9 mouse cellular contexts compared by ENCODE assay signal in genomic region chr5:92503356-92503847, GRCm38 (mm10). TPM values are rescaled to one million over a fixed set of nuclear protein-coding genes. Genes with fewer than 3 reads are reported as not detected.
DNase-seq lines count a peak whose midpoint lies in the region; ATAC-seq and TF ChIP-seq lines count a peak whose summit lies in the region.
"Had no signal": no experiment of that assay in that cellular context is flagged by ENCODE, and none has a peak within 500 bp of the region (broad histone marks: within the 10 kb centered on the region; RNA-seq: fewer than 3 reads in every experiment).

No protein-coding gene starts in this region.

- peak overlapping the region; percentile 85 for H3K4me3 ChIP-seq in lung, adult 2 months (replicated peaks; ENCODE audit: extremely low read depth, low read depth, low read length)
- H3K4me3 ChIP-seq in forebrain, embryonic 12.5 days (replicated peaks), result peak overlapping the region; percentile 89
- H3K4me3 ChIP-seq in liver, embryonic 13.5 days (replicated peaks), result 0 out of 2 replicates have a peak overlapping the region, but pooled peaks have one; percentile 81

- no peaks in the 10 kb centered on the region for H3K9me3 ChIP-seq in forebrain, embryonic 12.5 days
- no peaks in the 10 kb centered on the region for H3K9me3 ChIP-seq in liver, embryonic 13.5 days (replicated peaks)

- no peak for TF ChIP-seq POLR2A in lung, adult 2 months (IDR thresholded peaks at IDR 0.05; ENCODE audit: borderline replicate concordance, extremely low read depth, low read depth, low read length)

- 41% methylated on average over 9 of the region's 9 CpGs for WGBS in lung, adult 2 months
- WGBS in forebrain, embryonic 12.5 days, result 73% methylated on average over 9 of the region's 9 CpGs
- WGBS in liver, embryonic 13.5 days (ENCODE audit: insufficient replicate concordance), result 56% methylated on average over 9 of the region's 9 CpGs

- peak overlapping the region; percentile 79 for H3K4me2 ChIP-seq in forebrain, embryonic 12.5 days
- peak overlapping the region; percentile 82 for H3K4me2 ChIP-seq in liver, embryonic 13.5 days

- H3K27me3 ChIP-seq in forebrain, embryonic 12.5 days, result no peaks in the 10 kb centered on the region
- H3K27me3 ChIP-seq in liver, embryonic 13.5 days, result no peaks in the 10 kb centered on the region

- H3K36me3 ChIP-seq in forebrain, embryonic 12.5 days (replicated peaks), result no peaks in the 10 kb centered on the region
- no peaks in the 10 kb centered on the region for H3K36me3 ChIP-seq in liver, embryonic 13.5 days

- DNase-seq in lung, adult 2 months, result no peak
- no peak for DNase-seq in lung, postnatal 14 days
- DNase-seq in liver, embryonic 13.5 days, result no peak
- DNase-seq in thymus, postnatal 0 days (ENCODE audit: low spot score), result peak; percentile 2
- DNase-seq in kidney, adult 8-10 months, result no peak
- DNase-seq in layer of hippocampus, postnatal 14 days (ENCODE audit: low spot score in 2 of 2), result no peak

- peaks cover 35% of the 10 kb centered on the region for H3K4me1 ChIP-seq in lung, adult 2 months (ENCODE audit: control insufficient read depth, insufficient read depth, low read length)
- peaks cover 38% of the 10 kb centered on the region for H3K4me1 ChIP-seq in forebrain, embryonic 12.5 days
- H3K4me1 ChIP-seq in liver, embryonic 13.5 days (replicated peaks), result peaks cover 44% of the 10 kb centered on the region

- ATAC-seq in forebrain, embryonic 12.5 days (ENCODE audit: low FRiP score), result no peak
- no peak for ATAC-seq in liver, embryonic 13.5 days (ENCODE audit: low read depth)
- ATAC-seq in frontal cortex, adult (ENCODE audit: low TSS enrichment), result no peak

- H3K27ac ChIP-seq in forebrain, embryonic 12.5 days, result 0 out of 2 replicates have a peak overlapping the region, but pooled peaks have one; percentile 3
- no peak overlapping the region for H3K27ac ChIP-seq in liver, embryonic 13.5 days

- H3K9ac ChIP-seq in forebrain, embryonic 12.5 days, result 0 out of 2 replicates have a peak overlapping the region, but pooled peaks have one; percentile 95
- no peak overlapping the region for H3K9ac ChIP-seq in liver, embryonic 13.5 days

- no peak for TF ChIP-seq CTCF in lung, adult 2 months (IDR thresholded peaks at IDR 0.05; ENCODE audit: insufficient read depth, low read length)

RNA-seq across cellular contexts. Expression of gene Scarb2, which starts 3.2 kb away (rescaled TPM):
- polyA plus RNA-seq in lung, adult 2 months (2012; rRNA removed), result 55.1 and 59.1 TPM in 2 replicates
- 16.6 and 17.9 TPM in 2 replicates for polyA plus RNA-seq in forebrain, embryonic 12.5 days (2016; fragmentation: Nextera tagmentation; extraction: Ambion mirVana)
- 5.1 and 5.7 TPM in 2 replicates for polyA plus RNA-seq in liver, embryonic 13.5 days (2015; fragmentation: Nextera tagmentation; extraction: Ambion mirVana)
- 29.2 and 31.2 TPM in 2 replicates for polyA plus RNA-seq in thymus, postnatal 0 days (2015; fragmentation: Nextera tagmentation; extraction: Ambion mirVana)
- total RNA-seq in layer of hippocampus, postnatal 14 days (2021), result 10 to 100 TPM; 88.0 to 93.8 TPM

RNA-seq across cellular contexts. Expression of gene Fam47e, which starts 51.5 kb away (rescaled TPM):
- 6.2 and 9.1 TPM in 2 replicates for polyA plus RNA-seq in lung, adult 2 months (2012; rRNA removed)
- not detected in 2 replicates for polyA plus RNA-seq in forebrain, embryonic 12.5 days (2016; fragmentation: Nextera tagmentation; extraction: Ambion mirVana)
- polyA plus RNA-seq in liver, embryonic 13.5 days (2015; fragmentation: Nextera tagmentation; extraction: Ambion mirVana), result 1.3 and 1.6 TPM in 2 replicates
- 0.29 TPM in 1 of 2 replicates, not detected in the other for polyA plus RNA-seq in thymus, postnatal 0 days (2015; fragmentation: Nextera tagmentation; extraction: Ambion mirVana)
- 1 to 10 TPM in 1 of 2 experiments, not detected in 1; 1.8 TPM for total RNA-seq in layer of hippocampus, postnatal 14 days (2021)
- total RNA-seq: hematopoietic stem cell, adult 5-6 weeks had no signal
